Mouse (Mus musculus) bone marrow, adult 2 months (tissue): ENCODE results near the gene Mylpf. TPM values are rescaled to one million over a fixed set of nuclear protein-coding genes. Genes with fewer than 3 reads are reported as not detected.

Source experiments
- H3K27ac ChIP-seq: fragments of 200-500 bp; 2 replicates; pipeline ENCODE4 v1.5.1; 2012; ENCODE audit warnings: low read depth, mild to moderate bottlenecking, control low read depth, inconsistent platforms, low read length; ENCODE audit not compliant: control insufficient read depth, poor library complexity, insufficient read depth
- H3K4me1 ChIP-seq: fragments of 200-500 bp; 2 replicates; pipeline ENCODE4 v1.6.1; 2011; ENCODE audit warnings: low read length; ENCODE audit not compliant: control insufficient read depth, insufficient read depth
- H3K4me3 ChIP-seq: fragments of 200-500 bp; replicated peaks from 2 replicates; pipeline ENCODE3; 2011; ENCODE audit warnings: mild to moderate bottlenecking, low read depth, low read length, control low read depth; ENCODE audit not compliant: control insufficient read depth
- CTCF ChIP-seq: fragments of 200-500 bp; IDR thresholded peaks from 2 replicates; pipeline ENCODE4 v1.5.1; 2011; ENCODE audit warnings: low read length, control low read depth; ENCODE audit not compliant: control insufficient read depth, insufficient read depth
- POLR2A ChIP-seq: fragments of 200-500 bp; IDR thresholded peaks from 2 replicates; pipeline ENCODE4 v1.6.1; 2011; ENCODE audit warnings: low read depth, mild to moderate bottlenecking, control low read depth, low read length, borderline replicate concordance; ENCODE audit not compliant: control insufficient read depth
- WGBS: fragments of 180-500 bp; shearing (Covaris S2); methylation state at CpG from one replicate; pipeline ENCODE4 v1.1.7; 2018; 5-methylcytosine and 5-hydroxymethylcytosine counted together
- polyA plus RNA-seq: library from polyadenylated mRNA; stranded (reverse); fragments of >200 nt; gene quantifications from 2 replicates; pipeline ENCODE4 v1.2.4, GENCODE M21; 2011; ENCODE audit warnings: low replicate concordance; ENCODE audit not compliant: missing spikeins, insufficient read depth, insufficient read length

Gene Mylpf
- polyA plus RNA-seq, 1 experiment: 126 TPM

DNA sequence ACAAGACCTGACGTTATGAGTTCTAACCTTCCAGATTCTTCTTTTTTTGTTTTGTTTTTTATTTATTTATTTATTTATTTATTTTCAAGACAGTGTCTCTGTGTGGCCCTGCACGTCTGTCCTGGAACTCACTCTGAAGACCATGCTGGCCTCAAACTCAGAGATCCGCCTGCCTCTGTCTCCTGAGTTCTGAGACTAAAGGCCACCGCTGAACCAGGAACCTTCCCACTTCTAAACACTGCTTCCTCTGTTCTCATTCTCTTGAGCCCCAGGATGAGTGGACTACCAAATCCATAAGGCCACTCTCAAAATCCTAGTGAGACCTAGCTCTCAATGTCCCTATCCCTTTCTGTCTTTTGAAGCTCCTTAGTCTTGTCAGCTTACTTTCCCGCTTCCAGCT is 1.2 kb downstream of the Mylpf start:
- peaks cover 2% of the 10 kb centered on the region; the same call in 1 of the 2 replicates for H3K4me1 ChIP-seq
- TF ChIP-seq CTCF: no peak
- no peak for TF ChIP-seq POLR2A
- no peak overlapping the region for H3K4me3 ChIP-seq
- peak overlapping the region; percentile 60 for H3K27ac ChIP-seq
- 75% methylated on average over 5 of the region's 5 CpGs for WGBS

- H3K4me3 ChIP-seq: no peak overlapping the region
- TF ChIP-seq CTCF (no peak), POLR2A (no peak)
- H3K4me1 ChIP-seq: peaks cover 2% of the 10 kb centered on the region; the same call in 1 of the 2 replicates
- 76% methylated on average over 4 of the region's 4 CpGs for WGBS
- H3K27ac ChIP-seq: peak overlapping the region; percentile 60
Measured at GRCm38 (mm10) chr7:127210266-127210665, 1.6 kb downstream of the Mylpf start.

DNA sequence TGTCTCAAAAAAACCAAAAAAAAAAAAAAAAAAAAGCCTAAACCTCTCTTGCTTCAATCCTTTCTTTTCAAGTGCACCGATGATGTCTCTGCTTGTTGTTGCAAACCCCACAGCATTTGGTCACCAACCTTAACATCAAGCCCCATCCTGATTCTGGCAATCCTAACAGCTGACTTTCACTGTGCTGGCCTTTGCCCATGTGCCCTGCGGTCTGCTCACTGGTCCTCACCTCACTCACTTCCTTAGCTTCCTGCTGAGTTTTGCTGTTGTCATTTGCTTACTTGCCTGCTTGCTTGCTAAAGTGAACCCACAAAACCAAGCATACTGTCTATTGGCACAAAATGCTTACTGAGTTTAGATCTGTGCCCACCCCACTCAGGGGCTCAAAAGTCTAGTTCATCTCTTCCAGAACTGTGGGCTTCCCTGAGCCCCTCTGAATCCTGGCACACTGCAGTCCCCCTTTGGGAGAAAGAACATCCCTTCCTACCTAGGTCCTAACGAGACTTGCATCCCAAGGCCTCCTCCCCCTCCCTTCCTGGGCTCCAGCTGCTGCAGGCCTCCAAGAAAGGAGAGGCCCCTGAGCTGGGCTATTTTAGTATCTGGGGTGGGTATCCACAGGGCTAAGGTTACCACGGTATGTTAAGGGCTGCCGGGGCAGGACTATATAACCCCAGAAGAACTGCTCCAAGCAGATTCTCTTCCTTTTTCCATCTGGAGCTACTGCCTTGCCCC is 2.5 kb downstream of the Mylpf start:
- TF ChIP-seq CTCF (no peak), POLR2A (no peak)
- Histone ChIP-seq H3K27ac (peak overlapping the region; percentile 34), H3K4me1 (peaks cover 2% of the 10 kb centered on the region; the same call in 1 of the 2 replicates), H3K4me3 (no peak overlapping the region)
- WGBS: 28% methylated on average over 5 of the region's 5 CpGs

DNA sequence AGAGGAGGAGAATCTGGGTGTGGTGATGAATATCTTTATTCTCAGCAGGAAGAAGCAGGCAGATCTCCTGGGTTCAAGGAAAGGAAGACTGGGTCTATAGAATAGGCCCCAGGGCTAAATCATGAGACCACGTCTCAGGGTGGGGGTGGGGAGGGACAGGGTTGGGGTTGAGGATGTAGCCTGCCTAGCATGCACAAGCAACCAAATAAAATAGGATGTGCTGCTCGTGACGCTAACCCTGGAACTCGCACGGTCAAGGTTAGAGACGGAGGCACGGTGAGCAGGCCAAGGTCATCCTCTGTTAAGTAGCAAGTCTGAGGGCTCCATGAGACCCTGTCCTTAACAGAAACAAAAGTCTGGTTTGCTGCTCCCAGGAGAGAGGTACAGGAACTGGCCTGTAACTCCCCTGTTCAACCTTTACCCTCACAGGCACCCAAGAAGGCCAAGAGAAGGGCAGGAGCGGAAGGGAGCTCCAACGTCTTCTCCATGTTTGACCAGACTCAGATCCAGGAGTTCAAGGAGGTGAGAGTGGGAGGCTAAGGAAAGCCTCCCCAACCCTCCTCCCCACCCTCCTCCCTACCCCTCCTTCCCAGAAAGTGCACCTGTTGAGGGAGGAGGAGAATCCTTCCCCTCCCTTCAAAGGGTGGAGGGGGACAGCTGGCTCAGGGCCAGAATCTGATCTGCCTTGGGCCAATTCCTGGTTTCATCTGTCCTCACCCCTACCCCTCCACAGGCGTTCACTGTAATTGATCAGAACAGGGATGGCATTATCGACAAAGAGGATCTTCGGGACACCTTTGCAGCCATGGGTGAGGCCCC is 4.0 kb downstream of the Mylpf start:
- Histone ChIP-seq H3K4me3 (no peak overlapping the region), H3K27ac (no peak overlapping the region), H3K4me1 (peaks cover 5% of the 10 kb centered on the region; the same call in 1 of the 2 replicates)
- whole genome bisulfite sequencing: 88% methylated on average over 12 of the region's 12 CpGs
- TF ChIP-seq POLR2A (no peak), CTCF (no peak)

DNA sequence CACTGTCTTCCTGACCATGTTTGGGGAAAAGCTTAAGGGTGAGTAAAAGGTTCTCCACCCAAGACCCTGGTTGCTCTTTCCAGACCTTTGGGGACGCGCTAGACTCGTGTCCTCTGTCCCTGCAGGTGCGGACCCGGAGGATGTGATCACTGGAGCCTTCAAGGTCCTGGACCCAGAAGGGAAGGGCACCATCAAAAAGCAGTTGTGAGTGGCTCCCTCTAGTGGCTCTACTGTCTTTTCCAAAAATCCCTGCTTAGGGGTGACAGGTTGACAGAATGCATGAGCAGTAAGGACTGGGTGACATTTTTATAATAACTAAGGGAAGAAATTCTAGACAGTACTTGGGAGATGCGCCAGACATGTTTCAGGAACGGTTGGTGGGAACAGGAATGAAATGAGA is 4.8 kb downstream of the Mylpf start:
- H3K4me1 ChIP-seq: peaks cover 10% of the 10 kb centered on the region; the same call in 1 of the 2 replicates
- WGBS: 32% methylated on average over 7 of the region's 7 CpGs

GRCm38 (mm10) chr7:127213930-127214329 is 5.2 kb downstream of the Mylpf start:
- WGBS: 79% methylated on average over 12 of the region's 12 CpGs
- no peak overlapping the region for H3K27ac ChIP-seq
- H3K4me1 ChIP-seq: peaks cover 12% of the 10 kb centered on the region
- no peak overlapping the region for H3K4me3 ChIP-seq
- TF ChIP-seq POLR2A: no peak
- TF ChIP-seq CTCF: peak; percentile 12; the same call in 1 of the 2 replicates

More for the DNA sequence above, 4.8 kb downstream of the Mylpf start:
- TF ChIP-seq CTCF: peak; percentile 71
- no peak for TF ChIP-seq POLR2A
- Histone ChIP-seq H3K4me3 (no peak overlapping the region), H3K27ac (no peak overlapping the region)

DNA sequence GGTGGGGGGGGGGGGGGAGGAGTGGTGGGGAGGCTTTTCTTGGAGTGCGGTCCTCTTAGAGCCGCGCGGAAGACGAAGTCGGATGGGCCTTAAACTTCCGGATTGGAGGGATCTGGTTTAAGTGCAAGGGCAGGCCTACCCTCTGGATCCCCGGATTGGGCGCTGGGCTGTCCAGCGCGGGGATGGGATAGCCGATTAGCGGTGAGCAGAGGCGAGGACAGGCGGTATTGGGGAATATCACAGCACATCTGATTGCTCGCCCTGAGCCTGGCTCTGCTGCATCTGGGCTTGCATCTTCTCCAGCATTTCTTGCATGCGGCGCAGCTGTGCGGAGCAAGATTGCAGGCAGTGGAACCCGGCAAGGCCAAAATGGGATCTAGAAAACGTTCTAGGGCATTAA is 5.8 kb downstream of the Mylpf start:
- 92% methylated on average over 20 of the region's 21 CpGs for WGBS
- H3K4me1 ChIP-seq: peaks cover 14% of the 10 kb centered on the region
- no peak for TF ChIP-seq POLR2A
- no peak for TF ChIP-seq CTCF
- H3K27ac ChIP-seq: no peak overlapping the region
- no peak overlapping the region for H3K4me3 ChIP-seq
